Mouse (Mus musculus) CD4-positive helper T cell, adult 2 months (primary cell): ENCODE measurements at regions not wholly inside any gene's neighbourhood (a gene's known extent, or its start where the extent isn't known, plus 50 kb on each side); places are given as distances from the start of the nearest gene placed in this dataset.
A peak's percentile ranks its signal among the peaks of the same experiment; 100 is the strongest.

Experiments used
- DNase-seq: peaks from one replicate; pipeline ENCODE4 v3.0.0-alpha.2; 2012; ENCODE audit warnings: low read depth, missing footprints, low spot score

DNA sequence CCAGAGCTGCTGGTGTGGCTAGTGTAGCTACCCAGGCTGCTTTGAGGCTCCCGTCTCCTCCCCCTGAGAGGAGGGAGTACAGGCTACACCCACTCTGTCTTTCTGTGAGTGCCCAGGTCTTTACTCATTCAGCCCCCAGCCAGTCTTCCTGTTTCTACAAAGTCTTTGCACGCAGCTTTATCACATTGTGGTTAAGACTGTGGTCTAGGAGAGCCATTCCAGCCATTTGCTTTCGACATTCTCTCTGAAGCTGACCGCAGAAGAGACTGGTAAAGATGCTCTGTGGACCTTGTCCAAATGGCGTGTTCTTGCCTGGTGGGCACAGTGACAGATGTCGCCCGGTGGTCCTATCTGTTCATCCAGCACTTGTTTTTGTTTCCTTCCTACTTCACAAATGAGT is 62.0 kb downstream of the Tpra1 start:
- no peak for DNase-seq

DNA sequence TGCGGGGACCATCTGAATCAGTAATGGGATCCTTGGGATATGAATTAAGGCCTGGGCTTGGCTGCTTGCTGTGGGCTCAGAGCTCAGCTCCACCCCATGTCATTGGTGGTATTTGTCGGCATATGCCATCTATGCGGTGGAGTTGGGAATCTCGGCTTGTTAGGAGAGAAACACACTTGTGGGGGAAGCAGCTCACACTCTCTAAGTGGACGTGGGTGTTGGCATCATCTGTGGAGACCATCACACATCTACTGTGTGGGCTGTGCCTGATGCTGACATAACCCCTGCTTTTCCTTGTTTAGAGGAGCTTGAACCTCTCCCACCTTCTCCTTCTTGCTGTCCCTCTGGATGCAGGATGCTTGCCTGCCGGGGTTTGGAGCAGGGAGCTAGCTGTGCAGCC is 62.9 kb downstream of the Tpra1 start:
- DNase-seq, result no peak

DNA sequence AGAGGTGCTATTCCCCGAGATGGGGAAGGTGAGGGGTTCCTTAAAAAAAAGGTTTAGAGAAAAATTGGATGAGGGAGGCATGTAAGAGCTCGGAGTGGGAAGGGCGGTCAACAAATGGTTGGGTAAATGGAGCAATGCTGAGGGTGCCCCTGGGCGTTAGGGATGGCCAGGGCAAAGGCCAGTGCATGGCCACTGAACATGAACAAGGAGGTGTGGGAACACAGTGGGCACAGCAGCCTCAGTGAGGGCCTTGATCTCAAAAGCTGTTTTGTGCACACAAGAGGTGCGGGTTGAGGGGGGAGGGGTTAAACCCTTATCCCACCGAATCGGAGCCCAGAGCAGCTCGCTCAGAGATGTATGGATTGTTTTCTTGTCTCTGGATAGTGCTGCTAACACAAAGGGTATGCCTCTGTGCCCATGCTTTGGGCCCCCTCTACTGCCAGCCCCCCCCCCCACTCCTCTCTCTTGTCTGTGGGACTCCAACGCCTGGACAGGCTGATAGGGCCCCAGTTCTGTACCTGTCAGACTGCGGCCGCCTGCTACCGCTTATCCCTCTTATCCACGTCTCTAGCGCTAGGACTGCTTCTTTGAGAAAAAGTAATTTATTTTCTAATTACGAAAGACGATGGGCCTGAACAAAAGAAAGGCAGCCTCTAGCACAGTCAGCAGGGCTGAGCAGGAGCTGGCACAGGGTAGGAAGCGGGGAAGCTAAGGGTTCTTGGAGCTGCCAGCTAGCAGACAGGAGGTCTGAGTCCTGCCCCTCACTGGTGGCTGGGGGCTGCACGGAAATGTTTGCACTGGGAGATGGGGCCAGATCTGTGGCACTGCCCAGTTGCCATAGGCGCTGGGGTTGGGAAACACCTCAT is 63.5 kb downstream of the Tpra1 start:
- DNase-seq, result no peak

- DNase-seq, result no peak
Measured at GRCm38 (mm10) chr6:88966501-88966900, 64.5 kb downstream of the Tpra1 start.

DNA sequence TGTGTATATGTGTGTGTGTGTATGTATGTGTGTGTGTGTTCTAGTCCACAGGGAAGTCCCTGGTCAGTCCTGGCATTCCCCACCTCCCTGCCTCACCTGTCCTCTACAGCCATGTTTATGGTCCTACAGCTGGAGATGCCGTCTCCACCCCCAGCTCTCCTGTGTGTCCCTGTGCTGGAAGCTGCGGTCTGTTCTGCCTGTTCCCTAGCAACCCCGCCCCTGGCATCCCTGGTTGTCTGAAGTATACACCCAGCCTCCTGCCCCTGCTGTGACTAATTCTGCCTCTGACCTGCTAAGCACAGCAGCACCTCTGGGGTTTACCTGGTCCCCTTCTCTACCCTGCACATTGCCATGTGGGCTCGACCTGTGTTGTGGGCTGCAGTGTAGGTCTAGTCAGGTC is 66.8 kb downstream of the Tpra1 start:
- DNase-seq, result no peak

GRCm38 (mm10) chr6:88971729-88972128 is 69.7 kb downstream of the Tpra1 start:
- no peak for DNase-seq

- DNase-seq, result no peak
Measured at GRCm38 (mm10) chr6:88974457-88974856, 72.4 kb downstream of the Tpra1 start.

DNA sequence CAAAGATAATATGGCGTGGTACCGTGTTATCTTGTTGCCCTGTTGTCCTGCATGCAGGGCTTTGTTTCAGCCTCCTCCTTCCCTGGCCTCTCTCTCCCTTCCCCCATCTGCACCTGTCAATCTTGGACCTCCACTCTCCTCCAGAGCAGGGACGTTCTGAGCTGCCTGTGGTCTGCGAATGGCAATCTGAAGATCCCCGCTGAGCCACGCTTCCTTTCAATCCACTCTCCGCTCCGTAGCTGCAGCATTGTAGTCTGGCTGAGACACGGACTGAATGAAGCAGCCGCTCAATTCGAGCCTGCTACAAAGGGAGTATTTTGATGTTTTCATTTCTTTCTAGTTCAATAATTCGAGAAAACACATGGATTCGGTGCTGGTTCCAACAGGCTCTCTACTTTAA is 74.5 kb downstream of the Tpra1 start:
- no peak for DNase-seq

DNA sequence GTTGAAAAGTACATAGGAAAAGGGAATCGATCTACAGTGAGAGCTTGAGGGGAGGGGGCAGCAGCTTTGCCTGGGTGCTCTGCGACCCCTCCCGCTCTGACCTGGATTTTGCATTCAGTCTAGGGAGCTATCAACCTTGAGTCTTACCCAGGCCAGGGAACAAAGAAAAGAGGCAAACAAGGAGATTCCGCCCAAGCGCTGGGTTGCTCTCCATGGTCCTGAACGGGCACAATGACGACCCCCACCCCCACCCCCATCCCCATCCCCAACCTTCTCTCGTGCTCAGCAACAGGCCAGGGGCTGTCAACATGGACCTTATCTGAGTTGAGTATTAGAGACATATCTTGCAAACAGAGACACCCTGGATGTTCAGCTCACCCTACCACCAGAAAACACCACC is 74.9 kb downstream of the Tpra1 start:
- DNase-seq, result no peak

DNA sequence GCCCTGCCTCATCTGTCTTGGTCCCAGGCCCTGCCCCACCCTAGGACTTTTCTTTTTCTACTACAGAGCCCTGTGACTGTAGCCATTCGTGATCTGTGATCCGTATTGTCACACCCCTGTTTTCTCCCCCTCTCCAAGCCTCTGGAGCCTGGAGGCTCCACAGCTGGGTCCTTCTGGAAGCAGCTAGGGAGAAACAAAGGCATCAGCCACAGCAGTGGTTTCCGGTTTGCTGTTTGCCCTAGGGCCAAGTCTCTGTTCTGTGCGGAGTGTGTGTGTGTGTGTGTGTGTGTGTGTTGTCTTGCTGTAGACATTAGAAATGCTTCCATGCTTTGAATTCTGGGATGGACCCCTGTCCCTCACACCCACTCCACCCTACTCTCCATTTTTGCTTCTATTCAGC is 76.9 kb downstream of the Tpra1 start:
- DNase-seq, result no peak

DNA sequence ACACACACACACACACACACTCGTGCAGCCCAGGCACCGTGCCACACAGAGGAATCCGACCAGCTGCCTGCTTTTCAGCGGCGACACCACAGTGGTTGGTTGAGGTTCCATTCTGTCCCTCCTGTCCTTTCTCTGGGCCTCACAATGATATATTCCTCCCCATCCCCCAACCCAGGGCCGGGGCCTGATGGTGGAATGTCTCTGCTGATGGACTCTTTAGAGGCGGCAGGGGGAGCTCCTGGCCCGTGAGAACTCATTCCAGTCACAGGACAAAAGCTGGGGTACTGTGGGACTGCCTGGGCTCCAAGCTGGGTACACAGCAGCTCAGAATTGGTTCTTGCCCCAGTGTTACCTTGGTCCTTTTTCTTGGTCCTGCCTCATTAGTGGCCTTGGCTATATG is 78.1 kb downstream of the Tpra1 start:
- DNase-seq, result peak; percentile 25

- no peak for DNase-seq
Measured at GRCm38 (mm10) chr6:88981544-88981943, 79.5 kb downstream of the Tpra1 start.

DNA sequence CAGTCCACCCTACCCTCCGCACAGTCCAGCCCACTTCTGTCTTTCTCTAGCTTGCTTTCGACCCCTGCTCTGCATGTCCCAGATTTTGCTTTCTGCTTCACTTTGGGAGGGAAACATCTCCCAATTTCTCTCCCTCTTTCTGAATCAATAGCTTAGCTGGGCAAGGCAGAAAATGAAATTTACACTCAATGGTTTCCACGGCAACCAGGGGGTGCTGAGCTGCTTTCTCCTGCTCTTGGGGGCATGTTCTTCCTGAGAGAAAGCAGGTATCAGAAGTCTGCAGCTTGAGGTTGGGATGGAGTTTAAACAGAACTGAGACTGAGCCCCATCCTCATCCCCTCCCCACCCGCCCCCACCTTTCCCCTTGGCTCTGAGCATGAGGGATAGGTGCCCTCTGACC is 82.1 kb downstream of the Tpra1 start:
- no peak for DNase-seq

DNA sequence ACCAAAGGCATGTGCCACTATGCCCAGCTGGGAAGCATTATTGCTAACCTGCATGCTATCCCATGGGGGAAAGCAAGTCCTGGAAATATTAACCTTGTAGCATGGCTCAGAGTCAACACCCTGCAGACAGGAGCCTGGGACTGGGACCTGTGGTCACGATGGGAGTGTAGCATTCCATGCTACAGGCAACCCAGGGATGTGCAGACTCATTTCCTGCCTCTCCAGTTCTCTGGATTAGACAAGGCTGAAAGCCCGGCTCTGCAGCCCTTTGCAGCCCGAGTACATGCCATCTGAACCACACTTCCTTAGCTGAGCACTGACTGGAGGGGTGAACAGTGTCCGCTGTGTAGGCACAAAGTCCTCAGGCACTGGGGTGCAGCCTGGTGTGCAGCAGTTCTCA is 82.8 kb downstream of the Tpra1 start:
- no peak for DNase-seq

DNA sequence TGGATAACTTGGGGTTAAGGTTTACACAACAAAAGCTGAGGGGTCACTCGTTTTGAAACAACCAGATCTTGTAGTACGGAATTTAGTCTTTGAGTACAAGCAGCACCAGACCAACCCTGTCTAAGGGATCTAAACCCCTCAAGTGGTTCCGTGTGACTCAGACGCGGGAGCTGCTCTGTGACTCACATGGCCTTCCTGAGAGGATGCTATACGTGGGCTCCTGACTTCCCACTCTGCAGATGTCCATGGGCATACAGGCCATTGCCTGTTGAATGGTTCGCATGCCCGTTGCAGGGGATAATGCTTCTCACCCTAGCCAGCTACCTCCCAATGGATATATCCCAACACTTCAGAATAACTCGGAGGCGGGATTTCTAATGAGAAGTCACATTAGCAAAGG is 86.5 kb downstream of the Tpra1 start:
- no peak for DNase-seq

GRCm38 (mm10) chr6:88989617-88990299 is 87.7 kb downstream of the Tpra1 start:
- DNase-seq, result no peak

- no peak for DNase-seq
Measured at GRCm38 (mm10) chr6:88990300-88990685, 88.2 kb downstream of the Tpra1 start.

- no peak for DNase-seq
Measured at GRCm38 (mm10) chr6:88995077-88995476, 93.0 kb downstream of the Tpra1 start.

- no peak for DNase-seq
Measured at GRCm38 (mm10) chr6:88998927-88999722, 97.1 kb downstream of the Tpra1 start.

GRCm38 (mm10) chr6:89000359-89000758 is 98.3 kb downstream of the Tpra1 start:
- no peak for DNase-seq

DNA sequence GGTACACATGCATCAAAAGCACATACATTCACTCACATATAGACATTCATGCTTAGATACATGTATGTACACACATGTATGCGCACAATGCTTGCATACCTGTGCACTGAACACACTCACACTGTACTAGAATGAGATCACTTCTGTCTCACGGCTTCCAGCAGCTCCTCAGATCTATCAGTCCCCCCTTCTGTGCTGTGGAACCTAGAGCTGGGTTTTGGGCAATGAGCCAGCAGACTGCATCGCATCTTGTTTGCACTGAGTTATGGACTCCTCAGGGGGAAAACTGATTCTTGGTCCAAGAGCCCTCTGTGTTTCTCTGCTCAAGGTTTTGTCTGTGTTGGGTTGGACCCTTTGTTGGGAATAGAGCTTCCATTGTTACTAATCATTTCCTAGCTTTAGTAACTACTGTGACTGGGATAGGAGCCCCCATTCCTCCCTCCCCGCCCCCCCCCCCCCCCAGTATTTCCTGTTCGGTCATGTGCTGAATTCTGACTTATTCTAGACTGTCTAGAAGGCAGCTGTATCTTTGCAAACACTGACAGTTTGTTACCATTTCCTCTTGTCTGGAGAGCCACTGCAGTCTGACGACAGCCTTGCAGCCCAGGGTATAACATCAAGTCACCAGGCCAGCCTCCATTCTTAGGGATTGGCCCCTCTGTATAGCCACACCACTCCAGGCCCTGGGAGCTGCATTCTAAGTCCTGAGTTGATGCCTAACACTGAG is 101.3 kb downstream of the Tpra1 start:
- DNase-seq, result no peak

DNA sequence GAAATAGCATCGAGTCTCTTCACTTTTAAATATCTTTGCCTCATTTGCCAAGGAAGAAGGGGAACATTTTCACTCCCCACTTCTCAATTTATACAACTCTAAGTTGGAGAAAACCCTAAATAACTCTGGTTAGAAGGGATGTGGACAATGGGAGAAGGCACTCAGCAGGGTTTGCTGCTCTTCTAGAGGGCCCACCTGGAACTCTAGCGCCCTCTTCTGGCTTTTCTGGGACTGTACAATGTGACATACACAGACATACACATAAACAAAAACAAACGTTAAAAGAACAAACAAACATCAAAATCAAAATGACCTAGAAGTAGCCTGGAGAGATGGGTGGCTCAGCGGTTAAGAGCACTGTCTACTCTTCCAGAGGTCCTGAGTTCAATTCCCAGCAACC is 103.0 kb downstream of the Tpra1 start:
- no peak for DNase-seq
